Mouse (Mus musculus) forebrain, postnatal 0 days (tissue): Measurements from ENCODE around the gene Gmfb. TPM values are rescaled to one million over a fixed set of nuclear protein-coding genes. Genes with fewer than 3 reads are reported as not detected.

Experiments used
- ATAC-seq: fragments of 200-750 bp; cut with Nextera tagmentation; 2 replicates; pipeline ENCODE4 v1.8.0; 2017; ENCODE audit warnings: mild to moderate bottlenecking, moderate library complexity
- DNase-seq: peaks from one replicate; pipeline ENCODE4 v3.0.0-alpha.2; 2015
- H3K27ac ChIP-seq: fragments of 300-500 bp; sonication (generic); 2 replicates; pipeline ENCODE4 v1.5.1; 2014; ENCODE audit warnings: low read depth, mild to moderate bottlenecking, antibody characterized with exemption, low read length, moderate library complexity, mixed read lengths
- H3K27me3 ChIP-seq: fragments of 300-500 bp; sonication (generic); 2 replicates; pipeline ENCODE4 v1.6.1; 2014; ENCODE audit warnings: mild to moderate bottlenecking, low read length, mixed read lengths; ENCODE audit not compliant: insufficient read depth
- H3K36me3 ChIP-seq: fragments of 300-500 bp; sonication (generic); 2 replicates; pipeline ENCODE4 v1.6.1; 2014; ENCODE audit warnings: mild to moderate bottlenecking, moderate library complexity; ENCODE audit not compliant: insufficient read depth
- H3K4me1 ChIP-seq: fragments of 300-500 bp; sonication (generic); 2 replicates; pipeline ENCODE4 v1.6.1; 2014; ENCODE audit warnings: antibody characterized with exemption; ENCODE audit not compliant: insufficient read depth
- H3K4me2 ChIP-seq: fragments of 300-500 bp; sonication (generic); 2 replicates; pipeline ENCODE4 v1.6.1; 2014; ENCODE audit warnings: low read depth, mild to moderate bottlenecking, moderate library complexity
- H3K4me3 ChIP-seq: fragments of 300-500 bp; sonication (generic); 2 replicates; pipeline ENCODE4 v1.5.1; 2014; ENCODE audit warnings: low read depth, low read length, mixed read lengths
- H3K9ac ChIP-seq: fragments of 300-500 bp; sonication (generic); 2 replicates; pipeline ENCODE4 v1.6.1; 2014; ENCODE audit warnings: mild to moderate bottlenecking
- H3K9me3 ChIP-seq: fragments of 300-500 bp; sonication (generic); 2 replicates; pipeline ENCODE4 v1.6.1; 2016; ENCODE audit warnings: low read length
- CTCF ChIP-seq: sonication (generic); IDR thresholded peaks from 2 replicates; pipeline ENCODE4 v1.5.1; 2016; ENCODE audit warnings: antibody characterized with exemption, control low read depth, low read depth
- WGBS: fragments of 180-500 bp; shearing (Covaris S2); extraction: QIAGEN DNeasy Blood & Tissue Kit; methylation state at CpG from one replicate; pipeline ENCODE4 v1.1.7; 2014; 5-methylcytosine and 5-hydroxymethylcytosine counted together
- polyA plus RNA-seq: library from polyadenylated mRNA; unstranded; fragments of >200 nt; fragmentation: Nextera tagmentation; extraction: Ambion mirVana; gene quantifications from 2 replicates; pipeline ENCODE4 v1.2.1, GENCODE M21; 2015
- total RNA-seq: library from RNA; depleted of rRNA; stranded (reverse); fragments of >200 nt; gene quantifications from 2 replicates; pipeline ENCODE4 v1.2.3, GENCODE M21; 2014; rRNA removed

Gene Gmfb
- 158 and 240 TPM in 2 replicates for total RNA-seq
- polyA plus RNA-seq: 90.8 and 113 TPM in 2 replicates

DNA sequence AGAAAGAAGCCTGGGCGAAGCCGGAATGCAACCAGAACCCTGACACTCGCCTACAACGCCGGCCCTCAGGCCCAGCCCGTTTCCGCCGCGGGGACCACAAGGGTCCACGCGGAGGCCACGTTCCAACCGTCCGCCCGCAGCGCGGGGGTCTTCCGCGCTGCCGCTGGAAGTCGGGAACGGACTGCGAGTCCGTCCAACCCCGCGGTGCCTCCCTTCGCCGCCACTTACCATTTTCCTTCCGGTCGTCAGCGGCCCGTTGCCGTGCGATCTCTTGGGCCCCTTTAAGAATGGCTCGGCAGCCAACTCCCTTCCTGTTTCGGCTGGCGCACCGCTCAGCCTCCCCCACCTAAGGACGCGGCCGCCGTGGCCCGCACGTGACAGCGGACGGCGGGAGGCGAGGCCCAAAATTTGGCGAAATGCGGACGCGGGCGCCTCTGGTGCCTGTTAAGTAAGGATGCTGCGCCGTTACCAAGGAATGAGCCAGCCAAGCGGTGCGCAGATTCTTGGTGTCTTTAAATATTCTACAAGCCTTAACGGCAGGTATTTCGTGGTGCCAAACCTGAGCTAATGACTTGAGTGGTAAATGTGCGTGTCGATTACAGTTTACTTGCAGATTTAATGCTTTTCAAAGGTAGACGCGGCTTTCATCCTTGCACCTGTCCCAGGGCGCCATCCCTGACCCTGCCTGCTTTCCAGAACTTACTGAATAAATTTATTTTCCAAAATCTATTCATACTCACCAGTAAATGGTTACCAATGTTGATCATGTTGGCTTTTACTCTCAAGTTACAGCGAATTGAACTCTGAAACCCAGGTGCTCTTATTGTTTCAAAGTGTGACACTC lies at the start of gene Gmfb:
Gmfb (minus strand) TSS at position 370 of the 844 bp plus-strand sequence.
- Histone ChIP-seq H3K27ac (peak within 1 kb of the TSS; percentile 89), H3K4me3 (peak within 1 kb of the TSS; percentile 93), H3K9ac (peak within 1 kb of the TSS; percentile 90), H3K27me3 (peaks cover 4% of the 10 kb centered on the region), H3K36me3 (no peaks in the 10 kb centered on the region), H3K4me1 (peaks cover 7% of the 10 kb centered on the region), H3K9me3 (no peaks in the 10 kb centered on the region), H3K4me2 (peak within 1 kb of the TSS; percentile 69)
- under 1% methylated on average over 63 of the region's 65 CpGs for WGBS
- DNase-seq: peak; percentile 97
- ATAC-seq: peak; percentile 99
- peak; percentile 56 for TF ChIP-seq CTCF

DNA sequence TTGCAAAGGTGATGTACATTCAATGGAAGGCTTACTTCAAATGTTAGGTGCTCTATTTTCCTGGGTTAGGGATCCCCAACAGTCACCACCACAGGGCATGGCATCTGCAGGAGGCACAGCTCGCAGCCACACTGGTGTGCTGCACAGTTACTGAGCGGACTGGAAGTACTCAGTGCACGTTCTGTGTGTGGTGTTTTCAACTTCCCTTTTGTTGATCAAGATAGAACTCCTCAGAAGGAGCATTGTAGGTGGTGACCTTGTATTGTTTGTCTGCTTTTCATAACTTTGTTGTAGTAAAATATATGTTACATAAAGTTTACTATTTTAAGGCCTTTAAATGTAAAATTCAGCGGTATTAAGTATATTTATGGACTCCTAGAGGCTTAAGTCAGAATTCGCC lies 40.9 kb upstream of the Gmfb start:
- H3K9ac ChIP-seq: no peak overlapping the region
- no peaks in the 10 kb centered on the region for H3K36me3 ChIP-seq
- H3K4me2 ChIP-seq: no peak overlapping the region
- no peak for TF ChIP-seq CTCF
- no peaks in the 10 kb centered on the region for H3K9me3 ChIP-seq
- H3K27ac ChIP-seq: no peak overlapping the region
- no peaks in the 10 kb centered on the region for H3K27me3 ChIP-seq
- ATAC-seq (no peak), DNase-seq (no peak)
- WGBS: 91% methylated on average over 5 of the region's 5 CpGs
- no peaks in the 10 kb centered on the region for H3K4me1 ChIP-seq
- H3K4me3 ChIP-seq: no peak overlapping the region

DNA sequence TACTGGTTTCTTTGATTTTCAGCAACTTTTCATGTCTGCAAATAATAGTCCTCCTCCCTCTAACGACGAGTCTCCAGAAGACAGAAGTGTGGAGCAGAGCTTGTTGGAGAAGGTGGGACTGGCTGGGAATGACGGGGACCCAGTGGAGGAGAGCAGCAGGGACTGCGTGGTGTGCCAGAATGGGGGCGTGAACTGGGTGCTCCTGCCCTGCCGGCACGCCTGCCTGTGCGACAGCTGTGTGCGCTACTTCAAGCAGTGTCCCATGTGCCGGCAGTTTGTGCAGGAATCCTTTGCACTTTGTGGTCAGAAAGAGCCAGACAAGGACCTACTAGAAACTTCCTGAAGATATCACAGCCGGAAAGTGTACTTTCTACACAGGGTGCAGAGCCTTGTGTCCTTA lies 31.6 kb upstream of the Gmfb start:
- H3K4me1 ChIP-seq: no peaks in the 10 kb centered on the region
- no peak overlapping the region for H3K4me2 ChIP-seq
- no peak overlapping the region for H3K27ac ChIP-seq
- ATAC-seq: no peak
- no peaks in the 10 kb centered on the region for H3K9me3 ChIP-seq
- H3K4me3 ChIP-seq: no peak overlapping the region
- no peak for DNase-seq
- H3K9ac ChIP-seq: no peak overlapping the region
- WGBS: 77% methylated on average over 11 of the region's 11 CpGs
- H3K27me3 ChIP-seq: no peaks in the 10 kb centered on the region
- no peak for TF ChIP-seq CTCF
- H3K36me3 ChIP-seq: no peaks in the 10 kb centered on the region

DNA sequence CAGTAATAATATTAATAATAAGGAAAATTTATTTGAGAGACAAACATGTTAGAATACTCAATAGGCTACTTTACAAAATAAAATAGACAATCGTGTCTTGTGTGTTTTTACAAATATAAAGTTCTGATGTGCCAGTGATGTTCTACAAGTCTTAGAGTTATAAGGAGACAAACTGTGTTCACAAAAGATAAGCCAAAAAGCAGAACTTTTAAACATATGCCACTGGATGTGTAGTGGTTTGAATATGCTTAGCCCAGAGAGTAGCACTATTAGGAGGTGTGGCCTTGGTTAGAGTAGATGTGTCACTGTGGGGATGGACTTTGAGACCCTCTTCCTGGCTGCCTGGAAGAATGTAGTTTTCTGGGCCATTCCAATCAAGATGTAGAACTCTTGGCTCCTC lies 27.7 kb upstream of the Gmfb start:
- ATAC-seq: no peak
- H3K9me3 ChIP-seq: no peaks in the 10 kb centered on the region
- no peak for DNase-seq
- H3K4me1 ChIP-seq: no peaks in the 10 kb centered on the region
- H3K27ac ChIP-seq: no peak overlapping the region
- 97% methylated on average over 1 of the region's 1 CpGs for WGBS
- no peak overlapping the region for H3K4me3 ChIP-seq
- no peak for TF ChIP-seq CTCF
- H3K4me2 ChIP-seq: no peak overlapping the region
- no peak overlapping the region for H3K9ac ChIP-seq
- H3K36me3 ChIP-seq: no peaks in the 10 kb centered on the region
- no peaks in the 10 kb centered on the region for H3K27me3 ChIP-seq

- no peak for TF ChIP-seq CTCF
- Histone ChIP-seq H3K4me2 (no peak overlapping the region), H3K9ac (no peak overlapping the region), H3K27ac (no peak overlapping the region), H3K27me3 (no peaks in the 10 kb centered on the region), H3K4me1 (no peaks in the 10 kb centered on the region), H3K4me3 (no peak overlapping the region), H3K36me3 (no peaks in the 10 kb centered on the region), H3K9me3 (no peaks in the 10 kb centered on the region)
- WGBS: 90% methylated on average over 5 of the region's 5 CpGs
- DNase-seq: no peak
- ATAC-seq: no peak
These were observed 26.7 kb upstream of the Gmfb start for GRCm38 (mm10) chr14:46848736-46849135.

GRCm38 (mm10) chr14:46848063-46848590 lies 26.1 kb upstream of the Gmfb start:
- no peak for ATAC-seq
- 86% methylated on average over 4 of the region's 4 CpGs for WGBS
- Histone ChIP-seq H3K27ac (no peak overlapping the region), H3K4me3 (no peak overlapping the region), H3K27me3 (no peaks in the 10 kb centered on the region), H3K4me1 (no peaks in the 10 kb centered on the region), H3K36me3 (no peaks in the 10 kb centered on the region), H3K9ac (no peak overlapping the region), H3K9me3 (no peaks in the 10 kb centered on the region), H3K4me2 (no peak overlapping the region)
- TF ChIP-seq CTCF: no peak
- DNase-seq: no peak

DNA sequence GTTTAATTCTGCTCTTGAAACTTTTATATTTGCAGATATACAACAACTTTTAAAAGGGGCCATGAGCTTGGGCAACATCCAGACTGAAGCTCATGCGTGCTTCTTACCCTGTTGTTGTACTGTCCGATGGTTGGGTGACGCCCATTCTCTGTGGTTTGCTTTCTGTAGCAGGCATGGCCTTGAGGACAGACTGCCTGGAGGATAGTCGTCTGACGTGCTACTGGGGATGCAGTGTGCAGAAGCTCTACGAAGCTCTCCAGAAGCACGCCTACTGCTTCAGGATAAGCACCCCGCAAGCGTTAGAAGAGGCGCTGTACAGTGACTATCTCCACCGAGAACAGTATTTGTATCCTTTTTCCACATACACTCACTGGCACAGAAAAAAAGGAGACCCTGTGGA lies 23.7 kb upstream of the Gmfb start:
- DNase-seq (no peak), ATAC-seq (no peak)
- Histone ChIP-seq H3K9ac (no peak overlapping the region), H3K27me3 (no peaks in the 10 kb centered on the region), H3K36me3 (no peaks in the 10 kb centered on the region), H3K4me1 (no peaks in the 10 kb centered on the region), H3K27ac (no peak overlapping the region), H3K4me3 (no peak overlapping the region), H3K9me3 (no peaks in the 10 kb centered on the region), H3K4me2 (no peak overlapping the region)
- no peak for TF ChIP-seq CTCF
- WGBS: 95% methylated on average over 11 of the region's 11 CpGs
